Mouse (Mus musculus) E14TG2a.4 (cell line): ENCODE measurements around the gene Ctnnbl1.

Source experiments
- CTCF ChIP-seq: conservative IDR thresholded peaks from 2 replicates; pipeline ENCODE4 v1.5.1; 2014; ENCODE audit warnings: low read length
- NANOG ChIP-seq: IDR thresholded peaks from 2 replicates; pipeline ENCODE4 v1.6.1; 2014; ENCODE audit warnings: borderline replicate concordance, low read length, mixed read lengths
- POU5F1 ChIP-seq: IDR thresholded peaks from 2 replicates; pipeline ENCODE4 v1.6.1; 2014; ENCODE audit warnings: low read length, borderline replicate concordance

DNA sequence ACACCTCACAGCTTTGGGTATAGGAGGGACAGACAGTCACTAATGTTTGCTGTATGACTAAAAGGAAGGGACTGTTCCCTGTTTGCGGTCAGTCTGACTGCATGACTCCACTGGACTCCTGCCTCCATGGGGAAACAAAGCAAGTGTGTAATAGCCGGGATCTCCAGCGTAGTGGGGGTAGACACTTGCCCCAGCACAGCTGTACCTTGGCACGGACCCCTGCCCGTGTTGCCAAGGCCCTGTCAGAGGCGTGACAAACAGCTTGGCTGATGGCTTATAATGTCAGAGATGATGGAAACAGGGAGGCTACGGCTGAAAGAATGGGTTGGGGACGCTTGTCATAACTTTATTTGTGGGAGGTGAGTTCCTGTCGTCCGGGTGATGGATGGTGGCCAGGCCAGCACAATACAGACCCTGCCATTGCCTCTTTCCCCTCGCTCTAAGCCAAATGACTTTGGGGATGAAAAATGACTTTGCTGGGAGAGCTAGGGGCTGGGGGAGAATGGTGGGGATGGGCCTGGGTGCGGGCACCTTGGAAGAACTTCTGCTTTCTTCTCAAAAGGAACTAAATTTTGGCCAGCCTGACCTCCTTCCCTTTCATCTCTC, 21.5 kb upstream of the Ctnnbl1 start:
- TF ChIP-seq CTCF (no peak), NANOG (no peak), POU5F1 (no peak)
